Comparison of ENCODE assay signal across 7 mouse cellular contexts in the genomic region with DNA sequence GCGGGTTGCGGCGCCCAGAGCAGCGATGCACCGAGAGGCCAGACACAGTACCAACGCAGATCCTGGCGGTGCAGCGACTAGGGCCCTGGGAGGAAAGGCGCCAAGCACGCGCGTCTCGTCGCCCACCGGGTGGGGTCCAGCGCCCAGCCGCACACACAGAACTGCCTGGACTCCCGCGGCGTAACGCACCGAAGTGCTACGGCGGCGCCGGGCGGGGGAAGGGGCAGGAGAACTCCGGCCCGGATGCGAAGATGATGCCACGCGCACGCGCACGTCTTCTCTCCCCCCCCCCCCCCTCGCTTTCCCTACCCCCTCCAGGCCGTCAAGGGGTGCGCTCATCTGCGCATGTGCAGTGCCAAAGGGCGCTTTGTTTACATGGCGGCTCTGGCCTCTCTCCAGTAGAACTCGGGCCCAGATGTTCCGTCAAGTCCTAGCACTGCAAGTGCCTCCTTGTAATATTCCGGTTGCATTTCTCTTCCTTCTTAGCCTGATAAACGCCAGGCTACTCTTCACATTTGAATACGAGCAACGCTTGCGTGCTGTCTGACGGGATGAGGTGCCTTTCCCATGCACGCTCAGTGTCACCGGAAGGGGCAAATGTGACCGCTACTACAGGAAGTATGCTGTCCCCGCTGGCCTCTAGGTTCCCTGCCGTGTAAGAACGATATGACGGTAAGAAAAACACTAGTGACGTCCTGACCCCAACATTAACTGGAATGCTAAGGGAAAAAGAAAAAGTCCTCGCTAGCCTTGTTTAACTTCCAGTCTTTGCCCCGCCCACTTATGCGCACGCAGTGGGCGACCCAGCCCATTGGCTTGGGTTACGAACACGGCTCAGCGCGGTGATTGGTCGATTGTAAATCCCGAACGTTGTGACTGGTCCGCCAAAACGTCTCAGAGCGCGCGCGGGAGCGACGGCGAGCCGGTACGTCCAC. TPM values are rescaled to one million over a fixed set of nuclear protein-coding genes. Genes with fewer than 3 reads are reported as not detected.
A peak's percentile ranks its signal among the peaks of the same experiment; 100 is the strongest.
DNase-seq lines count a peak whose midpoint lies in the region; ATAC-seq lines count a peak whose summit lies in the region.

A gene (minus strand): TSS at position 238 of the 935 bp plus-strand sequence.
A gene (plus strand): TSS at position 348 of the 935 bp plus-strand sequence.

- H3K27ac ChIP-seq in embryonic facial prominence, embryonic 12.5 days, result peak within 1 kb of the TSS; percentile 90
- H3K27ac ChIP-seq in limb, embryonic 11.5 days (replicated peaks; ENCODE audit: low read depth, low read length), result peak within 1 kb of the TSS; percentile 53; the same call in 1 of the 2 replicates
- H3K27ac ChIP-seq in midbrain, embryonic 14.5 days (replicated peaks; ENCODE audit: low read depth, low read length), result peak within 1 kb of the TSS; percentile 93

- H3K9me3 ChIP-seq in embryonic facial prominence, embryonic 12.5 days, result no peaks in the 10 kb centered on the region
- no peaks in the 10 kb centered on the region for H3K9me3 ChIP-seq in limb, embryonic 11.5 days (ENCODE audit: control insufficient read depth, low read length)
- no peaks in the 10 kb centered on the region for H3K9me3 ChIP-seq in midbrain, embryonic 14.5 days (ENCODE audit: control insufficient read depth, low read length)

- H3K4me2 ChIP-seq in embryonic facial prominence, embryonic 12.5 days (replicated peaks), result peak within 1 kb of the TSS; percentile 88
- peak within 1 kb of the TSS; percentile 91 for H3K4me2 ChIP-seq in limb, embryonic 11.5 days (ENCODE audit: low read depth, severe bottlenecking)
- peak within 1 kb of the TSS; percentile 83 for H3K4me2 ChIP-seq in midbrain, embryonic 14.5 days (ENCODE audit: low read length)

- peak within 1 kb of the TSS; percentile 95 for H3K9ac ChIP-seq in embryonic facial prominence, embryonic 12.5 days
- peak within 1 kb of the TSS; percentile 84 for H3K9ac ChIP-seq in limb, embryonic 11.5 days (ENCODE audit: low read length)
- peak within 1 kb of the TSS; percentile 91 for H3K9ac ChIP-seq in midbrain, embryonic 14.5 days (replicated peaks; ENCODE audit: low read length)

- no peaks in the 10 kb centered on the region for H3K27me3 ChIP-seq in embryonic facial prominence, embryonic 12.5 days
- no peaks in the 10 kb centered on the region for H3K27me3 ChIP-seq in limb, embryonic 11.5 days (ENCODE audit: control insufficient read depth, insufficient read depth, low read length)
- no peaks in the 10 kb centered on the region for H3K27me3 ChIP-seq in midbrain, embryonic 14.5 days (ENCODE audit: control insufficient read depth, insufficient read depth, low read length)

- H3K4me3 ChIP-seq in embryonic facial prominence, embryonic 12.5 days, result peak within 1 kb of the TSS; percentile 98
- H3K4me3 ChIP-seq in limb, embryonic 11.5 days (ENCODE audit: low read depth, low read length), result peak within 1 kb of the TSS; percentile 74
- peak within 1 kb of the TSS; percentile 98 for H3K4me3 ChIP-seq in midbrain, embryonic 14.5 days (replicated peaks; ENCODE audit: low read depth, low read length)

- peaks cover 39% of the 10 kb centered on the region for H3K4me1 ChIP-seq in embryonic facial prominence, embryonic 12.5 days
- H3K4me1 ChIP-seq in limb, embryonic 11.5 days (ENCODE audit: control insufficient read depth, insufficient read depth, low read length), result peaks cover 5% of the 10 kb centered on the region; the same call in 1 of the 2 replicates
- peaks cover 41% of the 10 kb centered on the region for H3K4me1 ChIP-seq in midbrain, embryonic 14.5 days (ENCODE audit: control insufficient read depth, insufficient read depth, low read length)

- ATAC-seq in embryonic facial prominence, embryonic 12.5 days (ENCODE audit: insufficient number of reproducible peaks, insufficient read depth, low FRiP score, low TSS enrichment), result peak; percentile 93
- ATAC-seq in limb, embryonic 11.5 days (ENCODE audit: insufficient number of reproducible peaks, low FRiP score, low TSS enrichment, low read depth), result peak; percentile 94
- peak; percentile 94 for ATAC-seq in midbrain, embryonic 14.5 days (ENCODE audit: low FRiP score, low TSS enrichment)

- DNase-seq in adrenal gland, postnatal 25 days, result peak; percentile 95
- peak; percentile 100 for DNase-seq in heart, adult 11 months
- peak; percentile 98 for DNase-seq in kidney, adult 18-20 months
- DNase-seq in limb, embryonic 11.5 days (ENCODE audit: low spot score), result peak; percentile 95
- peak; percentile 99 for DNase-seq in midbrain, embryonic 14.5 days
- peak; percentile 85 to 89 for DNase-seq in spleen, adult 18-20 months

- under 1% methylated on average over 67 of the region's 80 CpGs for WGBS in embryonic facial prominence, embryonic 12.5 days
- under 1% methylated on average over 71 of the region's 80 CpGs for WGBS in limb, embryonic 11.5 days
- under 1% methylated on average over 75 of the region's 80 CpGs for WGBS in midbrain, embryonic 14.5 days

- no peaks in the 10 kb centered on the region for H3K36me3 ChIP-seq in embryonic facial prominence, embryonic 12.5 days
- no peaks in the 10 kb centered on the region for H3K36me3 ChIP-seq in limb, embryonic 11.5 days (ENCODE audit: control insufficient read depth, insufficient read depth, low read length)
- H3K36me3 ChIP-seq in midbrain, embryonic 14.5 days (ENCODE audit: control insufficient read depth, insufficient read depth, low read length), result 0 out of 2 replicates have a peak, but pooled peaks cover 4% of the 10 kb centered on the region

RNA-seq across cellular contexts. Expression of the first gene that starts in this region (rescaled TPM):
- 37.2 and 43.3 TPM in 2 replicates for total RNA-seq in adrenal gland, postnatal 25 days (2021)
- 47.6 and 49.3 TPM in 2 replicates for polyA plus RNA-seq in embryonic facial prominence, embryonic 12.5 days (2016; fragmentation: Nextera tagmentation; extraction: Ambion mirVana)
- 44.7 and 48.1 TPM in 2 replicates for polyA plus RNA-seq in limb, embryonic 11.5 days (2014; fragmentation: Nextera tagmentation; extraction: Ambion mirVana)
- 85.3 and 102 TPM in 2 replicates for polyA plus RNA-seq in midbrain, embryonic 14.5 days (2014; fragmentation: Nextera tagmentation; extraction: Ambion mirVana)

RNA-seq across cellular contexts. Expression of the second gene that starts in this region (rescaled TPM):
- 21.5 and 24.5 TPM in 2 replicates for total RNA-seq in adrenal gland, postnatal 25 days (2021)
- polyA plus RNA-seq in embryonic facial prominence, embryonic 12.5 days (2016; fragmentation: Nextera tagmentation; extraction: Ambion mirVana), result 33.4 and 35.6 TPM in 2 replicates
- polyA plus RNA-seq in limb, embryonic 11.5 days (2014; fragmentation: Nextera tagmentation; extraction: Ambion mirVana), result 44.3 and 46.5 TPM in 2 replicates
- polyA plus RNA-seq in midbrain, embryonic 14.5 days (2014; fragmentation: Nextera tagmentation; extraction: Ambion mirVana), result 16.7 and 24.6 TPM in 2 replicates

Comparison
In these comparisons a context has a peak if more than half of its experiments do, and no peak if none do; other contexts are left out.
1. Peak in every context shown above with its lines: DNase-seq, ATAC-seq, H3K4me3 ChIP-seq and H3K27ac ChIP-seq.